Mouse (Mus musculus) neutrophil, adult 5-6 weeks (primary cell): ENCODE measurements at regions not wholly inside any gene's neighbourhood (a gene's known extent, or its start where the extent isn't known, plus 50 kb on each side); places are given as distances from the start of the nearest gene placed in this dataset.

ENCODE experiments used
- ATAC-seq: fragments of 151-379, 151-347 bp; 2 replicates; pipeline ENCODE4 v1.8.0; 2017; ENCODE audit warnings: mild to moderate bottlenecking, moderate TSS enrichment; ENCODE audit not compliant: insufficient number of reproducible peaks, poor library complexity, low FRiP score, severe bottlenecking; ENCODE audit errors: extremely low read depth

DNA sequence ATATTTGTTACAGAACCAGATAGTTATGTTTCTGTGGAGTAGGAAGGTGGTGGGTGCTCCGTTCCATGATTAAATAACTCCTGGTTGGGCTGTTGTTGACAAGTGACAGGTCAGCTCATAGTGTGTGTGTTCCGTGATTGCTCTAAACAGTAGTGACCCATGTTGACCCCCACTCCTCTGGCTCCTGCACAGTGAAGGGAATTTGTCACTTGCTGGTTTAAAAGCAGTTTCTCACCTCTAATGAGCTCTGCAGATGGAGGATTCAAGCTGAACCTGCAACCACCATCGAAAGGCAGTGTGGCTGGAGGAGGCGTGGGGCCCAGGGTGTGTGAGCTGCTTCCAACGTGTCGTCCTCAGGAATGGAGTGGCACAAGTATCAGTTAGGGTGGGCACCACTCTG lies 482.6 kb upstream of the Cdh4 start:
- ATAC-seq, result no peak

DNA sequence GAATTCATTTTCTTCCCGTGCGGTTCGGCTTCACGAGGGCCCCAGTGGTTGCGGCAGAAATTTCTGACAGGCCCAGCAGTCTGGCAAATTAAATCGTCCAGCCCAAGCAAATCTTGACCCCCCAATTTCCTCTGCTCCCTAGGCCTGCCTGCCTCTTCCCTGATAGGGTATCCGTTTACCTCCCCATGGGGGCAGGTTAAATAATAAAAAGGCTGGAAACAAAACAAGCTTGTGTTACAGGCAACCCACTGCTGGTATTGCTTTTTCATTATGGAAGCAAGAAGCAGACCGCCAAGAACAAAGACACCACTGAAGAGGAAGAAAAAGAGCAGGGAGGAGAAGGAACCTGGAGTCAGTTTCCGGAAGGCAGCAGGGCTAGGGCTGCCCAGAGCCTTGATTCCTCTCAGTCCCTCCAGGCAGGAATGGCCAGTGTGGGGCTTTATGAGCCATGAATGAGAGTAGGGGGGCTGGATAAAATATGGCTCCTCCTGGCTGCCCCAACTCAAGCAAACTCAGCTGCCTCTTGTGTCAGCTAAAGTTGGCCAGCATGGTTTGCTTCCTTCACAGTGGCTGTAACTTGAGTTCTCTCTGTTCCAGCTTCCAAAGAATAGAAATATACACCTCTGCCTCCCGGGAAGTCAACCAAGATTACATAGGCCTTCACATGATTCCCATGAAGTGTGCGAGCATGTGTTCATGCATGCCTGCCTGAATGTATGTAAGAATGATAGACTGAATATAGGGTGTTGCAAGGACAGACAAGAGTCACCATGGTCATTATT lies 474.5 kb upstream of the Cdh4 start:
- no peak for ATAC-seq

DNA sequence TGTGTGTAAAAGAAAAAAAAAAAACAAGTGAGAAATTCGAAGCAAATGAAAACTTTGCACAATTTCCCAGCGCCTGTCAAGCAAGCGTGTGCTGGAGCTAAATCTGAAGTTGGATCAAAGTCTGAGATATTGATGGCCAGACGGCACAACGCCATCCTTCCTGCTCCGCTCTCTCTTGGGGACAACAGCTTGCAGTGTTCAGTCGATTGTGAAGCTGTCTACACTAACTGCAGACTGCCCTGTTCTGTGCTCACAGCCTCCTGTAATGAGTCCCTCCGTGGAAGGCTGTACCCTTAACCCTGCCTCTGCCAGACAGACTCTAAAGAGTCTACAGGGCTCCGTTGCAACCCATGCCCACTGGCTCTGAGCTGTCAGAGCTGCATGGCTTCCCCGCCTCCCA lies 472.5 kb upstream of the Cdh4 start:
- ATAC-seq, result no peak

DNA sequence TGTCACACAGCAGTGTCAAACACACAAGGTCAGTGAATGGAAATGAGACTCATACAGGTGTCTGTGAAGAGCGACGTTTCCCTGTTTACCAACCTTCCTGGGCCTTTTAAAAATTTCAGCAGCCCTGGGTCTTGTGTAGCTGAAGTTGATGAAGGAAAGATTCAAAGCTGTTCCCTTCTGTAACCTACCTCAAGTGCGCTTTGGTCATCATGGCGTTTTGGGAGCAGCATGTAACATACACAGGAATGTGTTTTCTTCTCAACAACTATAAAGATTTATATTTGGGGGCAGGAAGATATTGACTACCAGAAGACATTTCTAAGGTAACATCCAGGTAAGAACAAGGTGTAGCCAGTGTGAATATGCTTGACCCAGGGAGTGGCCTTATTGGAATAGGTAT lies 466.9 kb upstream of the Cdh4 start:
- no peak for ATAC-seq

DNA sequence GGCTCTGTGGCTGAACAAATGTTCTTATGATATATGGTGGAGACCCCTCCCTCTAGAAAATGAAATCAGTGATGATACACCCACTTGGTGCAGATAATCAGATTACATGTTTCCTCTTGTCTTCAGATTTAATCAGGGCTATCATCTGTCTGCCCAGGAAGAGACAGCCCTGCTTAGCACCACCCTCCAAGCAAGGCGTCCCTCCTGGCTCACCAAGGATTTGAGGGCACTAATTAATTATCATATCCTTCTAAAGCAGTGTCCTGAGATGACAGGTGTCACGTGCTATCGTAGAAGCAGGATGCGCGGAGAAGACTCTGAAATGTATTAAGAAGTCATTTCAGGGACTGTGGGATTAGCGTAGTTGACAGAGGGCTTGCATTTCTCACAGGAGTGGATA lies 466.2 kb upstream of the Cdh4 start:
- ATAC-seq, result no peak

DNA sequence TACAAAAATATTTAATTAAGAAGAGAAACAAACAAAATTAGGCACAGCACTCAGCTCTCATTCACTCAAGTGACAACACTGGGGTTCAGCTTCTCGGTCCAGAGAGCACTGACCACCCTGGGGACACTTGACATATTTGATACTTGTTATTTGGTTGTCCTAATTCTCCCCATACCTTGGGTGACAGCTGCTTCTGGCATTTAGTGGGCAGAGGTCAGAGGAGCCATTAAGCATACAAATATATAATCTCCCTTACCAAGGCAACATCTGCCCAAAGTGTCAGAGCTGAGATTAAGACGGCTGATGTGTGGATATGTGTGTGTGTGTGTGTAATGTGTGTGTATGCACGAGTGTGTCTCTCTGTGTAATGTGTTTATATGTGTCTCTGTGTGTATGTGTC lies 465.7 kb upstream of the Cdh4 start:
- ATAC-seq, result no peak

DNA sequence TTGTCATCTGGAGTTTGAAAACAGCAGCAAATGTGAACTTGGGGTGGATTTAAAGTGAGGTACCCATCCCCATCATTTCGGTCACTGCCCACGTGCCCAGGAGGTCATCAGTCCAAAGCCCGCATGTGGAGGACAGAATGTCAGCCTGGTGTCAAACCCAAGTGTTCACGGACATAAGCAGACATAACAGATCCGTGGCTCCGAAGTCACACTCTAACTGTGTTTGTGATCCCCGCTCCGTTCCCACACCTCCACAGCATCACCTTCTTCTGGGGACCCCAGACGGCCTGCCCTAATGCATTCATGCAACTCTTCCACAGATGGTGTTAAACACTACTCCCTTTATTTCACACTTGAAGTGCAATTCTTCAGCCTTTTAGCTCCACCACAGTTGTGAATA lies 462.8 kb upstream of the Cdh4 start:
- no peak for ATAC-seq

DNA sequence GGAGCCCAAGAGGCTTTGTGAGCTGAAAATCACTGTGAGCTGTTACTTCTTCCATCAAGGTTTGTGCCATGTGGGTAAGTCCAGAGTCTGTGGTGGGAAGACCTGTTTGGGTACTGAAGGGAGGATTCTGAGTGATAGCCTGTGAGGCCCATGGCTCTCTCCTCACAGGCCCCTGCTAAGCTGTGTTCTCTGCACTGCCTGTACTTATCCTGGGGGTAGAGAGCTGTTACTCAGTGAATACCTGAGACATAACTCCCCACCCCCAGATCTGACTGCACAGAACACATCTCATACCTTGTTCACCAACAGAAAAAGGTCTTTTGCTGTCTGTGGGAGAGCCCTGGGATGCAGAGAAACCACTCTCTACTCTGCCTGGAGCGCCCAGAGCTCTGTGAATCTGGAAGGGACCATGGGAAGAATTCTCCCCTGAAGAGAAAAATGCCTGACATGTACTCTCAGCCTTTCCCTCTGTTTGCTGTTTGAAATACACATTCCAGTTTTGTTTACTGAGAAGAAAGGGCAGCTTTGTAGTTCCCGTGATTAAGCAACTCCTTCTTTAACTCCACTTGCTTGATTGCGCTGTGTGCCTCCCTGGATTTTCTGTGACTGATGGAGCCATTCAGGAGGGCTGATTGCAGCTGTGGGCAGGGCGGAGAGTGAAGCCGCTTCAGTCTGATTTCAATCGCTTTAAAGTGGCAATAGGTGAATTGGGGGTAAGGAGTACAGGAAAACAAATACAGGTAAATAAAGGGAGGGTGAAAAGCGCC lies 460.3 kb upstream of the Cdh4 start:
- no peak for ATAC-seq

DNA sequence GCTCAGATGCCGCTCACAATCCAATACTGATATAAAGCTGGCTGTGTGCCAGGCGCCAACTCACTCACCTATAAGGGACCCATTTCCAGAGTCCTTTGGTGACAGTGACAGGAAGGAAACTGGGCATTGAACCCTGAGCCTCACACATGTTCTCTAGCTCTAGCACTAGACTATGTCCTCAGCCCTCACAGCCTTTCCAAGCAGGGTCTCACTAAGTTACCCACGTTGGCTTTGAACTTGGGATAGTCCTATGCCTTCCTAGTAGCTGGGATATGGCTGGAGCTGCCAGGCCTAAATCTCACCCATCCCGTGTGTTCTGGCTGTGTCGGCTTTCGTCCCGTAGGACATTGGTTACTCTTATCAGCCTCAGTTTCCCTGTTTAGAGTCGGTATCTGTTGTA lies 458.4 kb upstream of the Cdh4 start:
- no peak for ATAC-seq

DNA sequence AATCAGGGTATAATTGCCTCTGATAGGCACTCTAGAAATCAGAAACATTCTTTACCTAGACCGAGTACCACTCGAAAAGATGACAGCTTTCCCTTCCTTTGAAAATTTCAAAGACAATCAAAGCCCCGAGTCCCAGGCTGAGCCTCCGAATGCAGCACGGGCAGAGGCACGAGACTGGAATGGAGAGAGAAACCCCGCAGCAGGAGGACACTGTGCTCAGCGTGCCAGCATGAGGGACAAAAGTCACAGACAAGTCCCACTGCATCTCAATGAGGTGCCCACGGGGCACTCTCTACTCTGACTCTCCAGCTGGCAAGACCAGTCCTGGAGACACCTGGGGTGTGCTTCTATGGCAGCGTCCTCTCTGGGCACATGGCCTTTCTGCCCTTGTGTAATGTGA lies 454.3 kb upstream of the Cdh4 start:
- ATAC-seq, result no peak

DNA sequence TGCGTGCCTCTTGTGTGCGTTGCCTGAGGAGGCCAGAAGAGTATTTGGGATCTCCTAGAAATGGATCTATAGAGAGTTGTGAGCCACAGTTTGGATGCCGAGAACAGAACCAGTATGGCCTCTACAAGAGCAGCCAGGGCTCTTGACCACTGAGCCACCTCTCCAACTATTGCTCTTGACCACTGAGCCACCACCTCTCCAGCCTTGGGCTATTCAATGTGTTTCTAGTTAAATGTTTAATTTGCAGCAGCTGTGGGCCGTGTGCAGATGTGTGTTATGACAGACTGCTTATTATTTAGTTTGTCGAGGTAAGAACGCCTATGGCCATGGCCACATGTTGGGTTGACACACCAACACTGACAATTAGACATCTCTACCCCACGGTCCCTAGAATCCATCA lies 452.9 kb upstream of the Cdh4 start:
- no peak for ATAC-seq

DNA sequence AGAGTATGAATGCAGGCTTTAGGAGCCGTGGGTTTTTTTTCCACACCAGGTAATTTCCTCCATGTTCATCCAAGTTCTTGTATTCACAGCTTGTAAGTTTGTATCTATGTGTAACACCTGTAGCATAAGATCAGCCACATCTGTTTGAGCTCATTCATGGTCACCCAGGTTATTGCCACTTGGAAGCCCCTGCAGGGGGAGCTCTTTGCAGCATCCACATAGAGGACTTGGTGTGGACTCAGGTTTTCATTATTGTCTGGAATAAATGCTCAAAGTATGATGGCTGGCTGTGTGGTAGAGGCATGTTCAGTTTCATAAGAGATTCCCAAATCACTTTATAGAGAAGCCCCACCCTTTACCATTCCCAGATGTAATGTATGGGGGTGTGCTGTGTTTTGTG lies 452.4 kb upstream of the Cdh4 start:
- ATAC-seq, result no peak

DNA sequence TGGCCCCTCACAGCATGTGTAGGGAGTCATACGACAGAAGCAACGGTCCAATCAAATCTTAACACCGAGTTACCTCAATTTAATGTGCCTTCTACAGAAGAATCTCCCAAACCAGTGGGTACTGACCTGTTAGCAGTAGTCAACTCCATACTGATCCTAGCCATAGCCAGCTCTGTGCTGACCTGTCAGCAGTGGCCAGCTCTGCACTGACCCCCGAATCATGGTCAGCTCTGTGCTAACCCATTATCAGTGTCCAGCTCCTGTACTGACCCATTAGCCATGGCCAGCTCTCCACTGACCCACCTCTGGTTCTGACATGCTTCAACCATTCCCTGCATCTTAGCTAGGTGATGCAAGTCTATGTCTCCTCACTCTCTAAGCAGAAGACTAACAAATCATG lies 451.3 kb upstream of the Cdh4 start:
- ATAC-seq, result no peak

DNA sequence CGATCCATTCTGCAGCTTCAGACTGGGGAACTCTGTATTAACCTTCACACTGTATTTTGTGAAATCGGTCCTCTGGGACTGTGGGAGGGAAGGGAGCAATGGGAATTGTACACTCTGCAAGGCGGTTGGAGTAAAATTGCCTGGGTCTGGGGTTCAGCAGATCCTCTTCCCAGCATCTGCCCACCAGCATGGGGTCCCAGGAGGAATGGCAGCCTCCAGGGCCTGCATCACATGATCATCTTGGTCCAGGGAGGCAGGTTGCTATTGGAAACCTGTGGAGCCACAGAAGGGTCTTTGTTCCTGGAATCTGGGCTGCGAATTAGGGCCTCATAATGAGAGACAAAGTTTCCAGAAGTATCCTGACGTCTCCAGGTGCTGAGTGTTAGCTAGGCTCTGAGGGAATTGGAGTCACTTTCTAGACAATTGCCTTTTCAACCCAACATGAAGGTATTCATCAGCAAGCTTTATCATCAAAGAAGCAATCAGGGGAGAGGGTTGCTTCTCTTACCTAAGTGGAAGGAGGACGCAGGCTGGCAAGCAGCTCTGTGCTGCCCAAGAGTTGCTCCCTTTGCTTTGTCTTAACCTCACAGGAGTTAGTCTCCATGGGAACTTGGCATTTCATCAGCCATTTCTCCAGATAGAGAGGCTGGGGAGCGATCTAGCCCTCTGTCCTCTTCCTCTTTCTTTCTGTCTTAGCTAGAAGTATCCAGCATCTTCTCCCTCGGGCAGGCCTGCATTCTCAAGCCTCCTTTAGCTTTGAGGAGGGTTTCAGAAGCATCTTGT lies 449.7 kb upstream of the Cdh4 start:
- ATAC-seq, result no peak

DNA sequence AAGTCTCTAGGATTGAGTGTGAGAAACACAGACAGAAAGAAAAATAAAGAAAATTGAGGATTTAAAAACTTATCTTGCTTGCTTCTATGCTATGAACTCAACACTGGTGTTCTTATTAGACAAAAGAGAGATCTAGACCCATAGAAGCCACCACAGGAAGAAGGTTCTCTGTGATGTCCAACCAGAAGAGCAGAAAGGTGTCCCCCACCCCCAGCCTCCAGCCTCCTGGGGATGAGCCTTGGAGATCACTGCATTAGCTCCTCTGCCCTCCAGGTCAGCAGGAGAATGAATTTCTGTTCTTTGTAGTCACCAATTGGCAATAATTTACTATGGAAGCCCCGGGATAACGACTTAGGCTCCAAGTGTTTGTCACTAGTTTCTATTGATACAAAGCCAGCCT lies 444.3 kb upstream of the Cdh4 start:
- ATAC-seq, result no peak

DNA sequence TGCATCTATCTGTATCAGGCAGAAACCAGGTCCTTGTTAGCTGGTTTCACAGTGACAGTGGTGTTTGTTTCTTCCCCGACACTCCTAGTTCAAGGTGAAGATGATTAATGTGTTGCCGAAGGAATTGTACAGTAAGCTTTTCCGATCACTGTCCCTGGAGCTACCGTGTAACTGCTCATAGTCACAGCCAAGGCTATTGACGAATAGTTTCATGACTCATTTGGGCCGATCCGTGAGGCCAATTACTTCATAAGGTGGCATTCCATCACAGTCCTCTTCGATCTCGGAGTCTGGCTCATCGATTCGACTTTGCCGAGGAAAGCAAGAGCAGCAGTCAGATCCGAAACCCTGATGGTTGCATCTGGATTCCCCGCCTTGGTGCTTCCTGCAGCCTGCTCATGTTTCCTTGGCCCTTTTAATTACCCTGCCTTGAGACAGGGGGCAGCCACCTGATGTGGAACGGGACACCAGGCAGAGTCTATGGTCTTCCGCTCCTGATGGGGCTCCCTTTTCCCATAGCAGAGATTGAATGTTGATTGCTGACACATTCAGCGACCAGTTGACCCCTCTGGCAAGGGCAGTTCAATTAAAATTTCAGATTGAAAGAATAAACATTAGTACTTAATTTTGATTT lies 441.7 kb upstream of the Cdh4 start:
- ATAC-seq, result no peak

DNA sequence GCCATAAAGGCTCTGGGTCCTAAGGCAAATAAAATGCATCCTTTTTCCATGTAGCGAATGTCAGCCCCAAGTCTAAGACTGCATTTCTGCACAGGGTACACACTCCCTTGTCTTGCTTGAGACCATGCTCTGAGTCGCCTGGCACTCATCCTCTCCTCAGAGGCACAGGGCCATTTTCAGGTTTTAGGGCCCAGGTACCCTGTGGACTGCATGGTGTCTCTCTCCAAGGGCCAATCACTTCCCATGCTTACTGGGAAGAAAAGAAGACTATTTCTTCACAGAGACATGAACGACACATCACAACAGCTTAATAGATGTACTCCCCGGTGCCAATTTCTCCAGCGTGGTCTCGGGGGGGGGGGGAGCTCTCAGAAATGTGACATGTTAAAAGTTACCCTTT lies 434.5 kb upstream of the Cdh4 start:
- ATAC-seq, result no peak

DNA sequence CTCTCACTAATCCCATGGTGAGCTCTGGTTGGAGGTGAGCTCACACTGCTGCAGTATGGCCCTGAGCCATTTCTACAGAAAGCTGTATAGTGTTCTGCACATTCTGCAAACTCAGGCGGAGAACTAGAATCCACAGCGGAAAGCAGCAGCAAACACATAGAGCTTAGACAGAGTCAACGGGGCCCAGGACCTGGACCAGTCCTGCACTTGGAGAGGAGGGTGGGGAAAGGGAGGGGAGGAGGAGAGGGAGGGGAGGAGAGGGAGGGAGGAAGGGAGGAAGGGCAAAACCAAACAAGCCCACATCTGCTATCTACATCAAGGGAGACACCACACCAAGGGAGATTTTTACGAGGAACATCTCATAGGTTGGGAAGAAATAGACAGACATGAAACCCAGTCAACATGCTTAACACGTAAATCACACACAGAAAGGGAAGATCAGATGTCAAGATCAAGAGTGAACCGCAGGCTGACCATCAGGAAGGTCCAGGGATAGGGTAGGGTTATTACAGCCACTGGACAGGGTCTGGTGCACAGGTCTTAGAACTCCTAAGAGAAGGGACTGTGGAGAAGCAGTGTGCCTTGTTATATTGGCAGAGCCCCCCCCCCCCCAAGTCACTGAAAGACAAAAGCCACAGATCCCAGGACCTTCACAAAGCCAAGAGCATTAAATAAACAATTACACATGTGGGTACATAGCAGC lies 428.2 kb upstream of the Cdh4 start:
- no peak for ATAC-seq

DNA sequence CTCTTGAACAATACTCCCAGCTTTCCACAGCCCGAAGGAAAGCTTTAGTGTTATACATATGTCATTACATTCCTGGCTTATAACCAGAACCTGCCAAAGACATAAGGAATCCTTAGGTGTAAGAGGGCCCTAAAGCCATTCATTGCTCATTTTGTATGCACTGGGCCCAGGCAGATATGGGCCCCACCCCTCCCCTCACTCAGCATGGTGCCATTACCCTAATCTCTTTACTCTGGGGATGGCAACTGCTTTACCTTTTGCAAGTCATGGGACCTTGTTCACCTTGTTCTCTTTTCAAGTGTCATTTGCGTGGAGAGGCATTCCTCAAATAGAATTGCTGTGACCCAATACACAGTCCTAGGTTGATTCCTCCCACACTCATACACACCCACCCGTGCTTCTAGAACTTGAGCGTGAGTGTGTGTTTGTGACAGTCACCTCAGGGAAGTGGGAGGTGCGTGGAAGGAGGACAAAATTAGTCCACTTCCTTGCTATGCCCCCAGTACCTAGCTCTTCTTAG lies 419.5 kb upstream of the Cdh4 start:
- ATAC-seq, result no peak
